Mouse (Mus musculus) myocyte (in vitro differentiated cells): ENCODE measurements at regions not wholly inside any gene's neighbourhood (a gene's known extent, or its start where the extent isn't known, plus 50 kb on each side); places are given as distances from the start of the nearest gene placed in this dataset.
"Not testable (repeated sequence)": the region's sequence is repeated elsewhere in the genome, so short reads cannot be mapped to it uniquely, and the experiment has no call there.

Experiments
- H3K27me3 ChIP-seq: one replicate; pipeline ENCODE4 v1.6.1; 2011; ENCODE audit not compliant: control insufficient read depth, insufficient read depth, insufficient read length
- H3K36me3 ChIP-seq: one replicate; pipeline ENCODE4 v1.6.1; 2011; ENCODE audit not compliant: control insufficient read depth, insufficient read depth
- H3K4me2 ChIP-seq: one replicate; pipeline ENCODE4 v1.6.1; 2011; ENCODE audit warnings: low read depth, control low read depth
- H3K4me3 ChIP-seq: one replicate; pipeline ENCODE4 v1.5.1; 2011; ENCODE audit warnings: mild to moderate bottlenecking, control low read depth, moderate library complexity
- H3K79me2 ChIP-seq: one replicate; pipeline ENCODE4 v1.6.1; 2011; ENCODE audit not compliant: control insufficient read depth, insufficient read depth
- H3ac ChIP-seq: one replicate; pipeline ENCODE4 v1.6.1; 2011; ENCODE audit not compliant: control insufficient read depth, insufficient read length
- CEBPB ChIP-seq: IDR thresholded peaks from 2 replicates; pipeline ENCODE4 v1.6.1; 2011; ENCODE audit warnings: mild to moderate bottlenecking, moderate library complexity; ENCODE audit not compliant: poor library complexity, insufficient read depth, severe bottlenecking
- E2F4 ChIP-seq: IDR thresholded peaks from one replicate; pipeline ENCODE4 v1.6.1; 2011; ENCODE audit warnings: mild to moderate bottlenecking, control low read depth, moderate library complexity; ENCODE audit not compliant: insufficient read depth
- MAX ChIP-seq: IDR thresholded peaks from one replicate; pipeline ENCODE4 v1.6.1; 2011; ENCODE audit warnings: low read depth, mild to moderate bottlenecking, control low read depth
- MYOD1 ChIP-seq, 3 experiments: IDR thresholded peaks; one replicate each; pipeline ENCODE4 v1.6.1; 2011; ENCODE audit warnings: control low read depth in 2 of 3, low read depth in 2 of 3, mild to moderate bottlenecking in 2 of 3, moderate library complexity in 1 of 3; ENCODE audit not compliant: insufficient read length in 2 of 3, control insufficient read depth in 1 of 3
- MYOG ChIP-seq, 3 experiments: IDR thresholded peaks; one replicate each; pipeline ENCODE4 v1.6.1; 2011; ENCODE audit warnings: control low read depth in 2 of 3, low read depth in 2 of 3, mild to moderate bottlenecking in 2 of 3; ENCODE audit not compliant: insufficient read length in 2 of 3, control insufficient read depth in 1 of 3, insufficient read depth in 1 of 3
- POLR2A ChIP-seq: IDR thresholded peaks from one replicate; pipeline ENCODE4 v1.6.1; 2011; ENCODE audit warnings: low read depth, mild to moderate bottlenecking, control low read depth, moderate library complexity; ENCODE audit not compliant: insufficient read length
- POLR2AphosphoS2 ChIP-seq: IDR thresholded peaks from one replicate; pipeline ENCODE4 v1.6.1; 2011; ENCODE audit warnings: low read depth, control low read depth; ENCODE audit not compliant: insufficient read length
- REST ChIP-seq: IDR thresholded peaks from one replicate; pipeline ENCODE4 v1.6.1; 2011; ENCODE audit warnings: mild to moderate bottlenecking, control low read depth, moderate library complexity; ENCODE audit not compliant: insufficient read depth, insufficient read length
- SRF ChIP-seq: IDR thresholded peaks from one replicate; pipeline ENCODE4 v1.6.1; 2011; ENCODE audit warnings: low read depth; ENCODE audit not compliant: control insufficient read depth, insufficient read length
- TCF12 ChIP-seq: IDR thresholded peaks from one replicate; pipeline ENCODE4 v1.6.1; 2011; ENCODE audit warnings: mild to moderate bottlenecking, control low read depth; ENCODE audit not compliant: poor library complexity, insufficient read depth, severe bottlenecking
- TCF3 ChIP-seq: IDR thresholded peaks from one replicate; pipeline ENCODE4 v1.6.1; 2011; ENCODE audit warnings: low read depth, control low read depth; ENCODE audit not compliant: insufficient read length
- USF1 ChIP-seq: IDR thresholded peaks from one replicate; pipeline ENCODE4 v1.6.1; 2011; ENCODE audit warnings: low read depth, mild to moderate bottlenecking, control low read depth, moderate library complexity

- Histone ChIP-seq H3K36me3 (no peaks in the 10 kb centered on the region), H3K4me2 (no peak overlapping the region), H3K4me3 (no peak overlapping the region), H3K27me3 (no peaks in the 10 kb centered on the region), H3K79me2 (no peaks in the 10 kb centered on the region), H3ac (no peak overlapping the region)
- no peak for TF ChIP-seq REST
- TF ChIP-seq POLR2A: no peak
- no peak for TF ChIP-seq MAX
- TF ChIP-seq MYOG (IDR thresholded peaks at IDR 0.05; ENCODE audit: control insufficient read depth in 1 of 3, insufficient read depth in 1 of 3, insufficient read length in 2 of 3, low read depth in 2 of 3): no peak
- no peak for TF ChIP-seq TCF3
- TF ChIP-seq SRF: no peak
- TF ChIP-seq POLR2AphosphoS2: no peak
- TF ChIP-seq USF1: no peak
These were observed 540.5 kb upstream of the Pkdcc start for GRCm38 (mm10) chr17:82674593-82674992.

GRCm38 (mm10) chr17:82666557-82666956 lies 548.5 kb upstream of the Pkdcc start:
- H3K27me3 ChIP-seq, H3K79me2 ChIP-seq, H3K4me2 ChIP-seq, H3K4me3 ChIP-seq, H3K36me3 ChIP-seq, H3ac ChIP-seq: not testable (repeated sequence)

GRCm38 (mm10) chr17:82664352-82664751 lies 550.7 kb upstream of the Pkdcc start:
- no peak overlapping the region for H3ac ChIP-seq
- H3K79me2 ChIP-seq: no peaks in the 10 kb centered on the region
- H3K27me3 ChIP-seq: no peaks in the 10 kb centered on the region
- TF ChIP-seq MYOD1 (IDR thresholded peaks at IDR 0.05; ENCODE audit: control insufficient read depth in 1 of 3, insufficient read length in 2 of 3, low read depth in 2 of 3) (no peak), POLR2A (no peak), MYOG (IDR thresholded peaks at IDR 0.05; ENCODE audit: control insufficient read depth in 1 of 3, insufficient read depth in 1 of 3, insufficient read length in 2 of 3, low read depth in 2 of 3) (no peak), E2F4 (no peak), MAX (no peak), POLR2AphosphoS2 (no peak), TCF12 (no peak), CEBPB (no peak), SRF (no peak), TCF3 (no peak), USF1 (no peak), REST (no peak)
- no peak overlapping the region for H3K4me3 ChIP-seq
- no peak overlapping the region for H3K4me2 ChIP-seq
- no peaks in the 10 kb centered on the region for H3K36me3 ChIP-seq

GRCm38 (mm10) chr17:82636459-82637189 lies 578.5 kb upstream of the Pkdcc start:
- Histone ChIP-seq H3K79me2 (no peaks in the 10 kb centered on the region), H3K4me2 (no peak overlapping the region), H3K27me3 (no peaks in the 10 kb centered on the region), H3K36me3 (no peaks in the 10 kb centered on the region), H3K4me3 (no peak overlapping the region), H3ac (no peak overlapping the region)
- TF ChIP-seq POLR2A (no peak), CEBPB (no peak), MAX (no peak), USF1 (no peak), TCF3 (no peak), TCF12 (no peak), MYOG (IDR thresholded peaks at IDR 0.05; ENCODE audit: control insufficient read depth in 1 of 3, insufficient read depth in 1 of 3, insufficient read length in 2 of 3, low read depth in 2 of 3) (no peak), POLR2AphosphoS2 (no peak), REST (no peak), MYOD1 (IDR thresholded peaks at IDR 0.05; ENCODE audit: control insufficient read depth in 1 of 3, insufficient read length in 2 of 3, low read depth in 2 of 3) (no peak), E2F4 (no peak), SRF (no peak)

GRCm38 (mm10) chr17:82635849-82636248 lies 579.2 kb upstream of the Pkdcc start:
- H3K36me3 ChIP-seq: no peaks in the 10 kb centered on the region
- no peak overlapping the region for H3ac ChIP-seq
- no peak overlapping the region for H3K4me2 ChIP-seq
- no peaks in the 10 kb centered on the region for H3K27me3 ChIP-seq
- H3K4me3 ChIP-seq: no peak overlapping the region
- no peak for TF ChIP-seq REST
- TF ChIP-seq USF1: no peak
- no peak for TF ChIP-seq MYOD1 (IDR thresholded peaks at IDR 0.05; ENCODE audit: control insufficient read depth in 1 of 3, insufficient read length in 2 of 3, low read depth in 2 of 3)
- no peak for TF ChIP-seq MAX
- TF ChIP-seq TCF3: no peak
- no peak for TF ChIP-seq TCF12
- TF ChIP-seq POLR2A: no peak
- no peak for TF ChIP-seq POLR2AphosphoS2
- TF ChIP-seq CEBPB: no peak
- TF ChIP-seq MYOG (IDR thresholded peaks at IDR 0.05; ENCODE audit: control insufficient read depth in 1 of 3, insufficient read depth in 1 of 3, insufficient read length in 2 of 3, low read depth in 2 of 3): no peak
- no peak for TF ChIP-seq SRF
- no peak for TF ChIP-seq E2F4
- no peaks in the 10 kb centered on the region for H3K79me2 ChIP-seq
